ENCODE assay signal across 8 mouse cellular contexts in genomic region chr6:72714726-72715125, GRCm38 (mm10).
A peak's percentile ranks its signal among the peaks of the same experiment; 100 is the strongest.
DNase-seq lines count a peak whose midpoint lies in the region; ATAC-seq lines count a peak whose summit lies in the region.

No protein-coding gene starts in this region.

- no peak overlapping the region for H3K4me2 ChIP-seq in forebrain, embryonic 15.5 days (replicated peaks)
- H3K4me2 ChIP-seq in forebrain, embryonic 12.5 days = no peak overlapping the region

- no peak overlapping the region for H3K4me3 ChIP-seq in forebrain, embryonic 15.5 days
- no peak overlapping the region for H3K4me3 ChIP-seq in forebrain, embryonic 12.5 days (replicated peaks)

- H3K27ac ChIP-seq in forebrain, embryonic 15.5 days (replicated peaks) = no peak overlapping the region
- H3K27ac ChIP-seq in forebrain, embryonic 12.5 days = no peak overlapping the region

- H3K27me3 ChIP-seq in forebrain, embryonic 15.5 days = no peaks in the 10 kb centered on the region
- peaks cover 9% of the 10 kb centered on the region; the same call in 1 of the 2 replicates for H3K27me3 ChIP-seq in forebrain, embryonic 12.5 days

- no peaks in the 10 kb centered on the region for H3K9me3 ChIP-seq in forebrain, embryonic 15.5 days
- H3K9me3 ChIP-seq in forebrain, embryonic 12.5 days = 0 out of 2 replicates have a peak, but pooled peaks cover 2% of the 10 kb centered on the region

- no peaks in the 10 kb centered on the region for H3K36me3 ChIP-seq in forebrain, embryonic 15.5 days
- H3K36me3 ChIP-seq in forebrain, embryonic 12.5 days (replicated peaks) = peaks cover 4% of the 10 kb centered on the region; the same call in 1 of the 2 replicates

- DNase-seq in NIH3T3 (ENCODE audit: low read depth) (peak; percentile 69), MN1 (ENCODE audit: low spot score) (no peak)
- peak; percentile 38 to 40 for DNase-seq in heart, postnatal 36 days
- peak; percentile 38 to 40 for DNase-seq in left cerebral cortex, postnatal 36 days (ENCODE audit: low spot score in 2 of 2)
- DNase-seq in testis, postnatal 14 days (ENCODE audit: low spot score) = no peak
- no peak for DNase-seq in urinary bladder, adult 2 months (ENCODE audit: low spot score)

- ATAC-seq in forebrain, embryonic 15.5 days (replicated peaks) = no peak
- no peak for ATAC-seq in forebrain, embryonic 12.5 days (ENCODE audit: low FRiP score)

- intact Hi-C loops in heart, postnatal 36 days (cut with DNase I) = no loop called here
- intact Hi-C loops in left cerebral cortex, postnatal 36 days (cut with DNase I) = loop anchor here (5.0 kb wide), 1 partner anchor 52 kb away; no protein-coding TSS in a partner anchor

- H3K9ac ChIP-seq in forebrain, embryonic 15.5 days (replicated peaks) = 0 out of 2 replicates have a peak overlapping the region, but pooled peaks have one; percentile 3
- no peak overlapping the region for H3K9ac ChIP-seq in forebrain, embryonic 12.5 days

- WGBS in forebrain, embryonic 15.5 days = 31% methylated on average over 4 of the region's 4 CpGs
- WGBS in forebrain, embryonic 12.5 days = 54% methylated on average over 4 of the region's 4 CpGs

- H3K4me1 ChIP-seq in forebrain, embryonic 15.5 days = peaks cover 38% of the 10 kb centered on the region
- peaks cover 35% of the 10 kb centered on the region for H3K4me1 ChIP-seq in forebrain, embryonic 12.5 days

Comparison
In these comparisons a context has a peak if more than half of its experiments do, and no peak if none do; other contexts are left out.
1. DNase-seq: peak in NIH3T3 (single experiment), heart, postnatal 36 days (2 of 2) and left cerebral cortex, postnatal 36 days (2 of 2); none in MN1 (single experiment), testis, postnatal 14 days (single experiment) and urinary bladder, adult 2 months (single experiment).